Mouse (Mus musculus): ENCODE measurements around the gene Slc7a11. TPM values are rescaled to one million over a fixed set of nuclear protein-coding genes. Genes with fewer than 3 reads are reported as not detected.

Slc7a11 gene
- polyA plus RNA-seq, 1 experiment = 0.39 TPM

- Histone ChIP-seq H3K36me3 (replicated peaks; ENCODE audit: low read length) (no peaks in the 10 kb centered on the region), H3K27me3 (replicated peaks) (no peaks in the 10 kb centered on the region), H3K4me3 (replicated peaks) (no peak overlapping the region), H3K4me1 (no peaks in the 10 kb centered on the region), H3K9me3 (no peaks in the 10 kb centered on the region)
- no peak for TF ChIP-seq FLI1 (IDR thresholded peaks at IDR 0.05; ENCODE audit: low read length)
- no peak for TF ChIP-seq GATA1 (IDR thresholded peaks at IDR 0.05; ENCODE audit: borderline replicate concordance, low read length)
These were observed 459.8 kb downstream of the Slc7a11 start for GRCm38 (mm10) chr3:49983429-49984268.

- Histone ChIP-seq H3K27me3 (replicated peaks) (no peaks in the 10 kb centered on the region), H3K4me3 (replicated peaks) (no peak overlapping the region), H3K9me3 (peaks cover 4% of the 10 kb centered on the region; the same call in 1 of the 2 replicates), H3K4me1 (no peaks in the 10 kb centered on the region), H3K36me3 (replicated peaks; ENCODE audit: low read length) (no peaks in the 10 kb centered on the region)
- TF ChIP-seq GATA1 (IDR thresholded peaks at IDR 0.05; ENCODE audit: borderline replicate concordance, low read length) (no peak), FLI1 (IDR thresholded peaks at IDR 0.05; ENCODE audit: low read length) (no peak)
These were observed 469.4 kb downstream of the Slc7a11 start for GRCm38 (mm10) chr3:49973994-49974393.

GRCm38 (mm10) chr3:49965569-49965968 lies 477.8 kb downstream of the Slc7a11 start:
- no peak for TF ChIP-seq FLI1 (IDR thresholded peaks at IDR 0.05; ENCODE audit: low read length)
- TF ChIP-seq GATA1 (IDR thresholded peaks at IDR 0.05; ENCODE audit: borderline replicate concordance, low read length) = no peak
- Histone ChIP-seq H3K4me1 (no peaks in the 10 kb centered on the region), H3K9me3 (0 out of 2 replicates have a peak, but pooled peaks cover 3% of the 10 kb centered on the region), H3K4me3 (replicated peaks) (no peak overlapping the region), H3K36me3 (replicated peaks; ENCODE audit: low read length) (no peaks in the 10 kb centered on the region), H3K27me3 (replicated peaks) (no peaks in the 10 kb centered on the region)

- Histone ChIP-seq H3K4me1 (no peaks in the 10 kb centered on the region), H3K4me3 (replicated peaks) (no peak overlapping the region), H3K36me3 (replicated peaks; ENCODE audit: low read length) (no peaks in the 10 kb centered on the region), H3K27me3 (replicated peaks) (no peaks in the 10 kb centered on the region), H3K9me3 (no peaks in the 10 kb centered on the region)
- TF ChIP-seq GATA1 (IDR thresholded peaks at IDR 0.05; ENCODE audit: borderline replicate concordance, low read length) = no peak
These were observed 482.8 kb downstream of the Slc7a11 start for GRCm38 (mm10) chr3:49960581-49960980.

- Histone ChIP-seq H3K27me3 (replicated peaks) (no peaks in the 10 kb centered on the region), H3K4me1 (no peaks in the 10 kb centered on the region), H3K36me3 (replicated peaks; ENCODE audit: low read length) (no peaks in the 10 kb centered on the region), H3K4me3 (replicated peaks) (no peak overlapping the region), H3K9me3 (no peaks in the 10 kb centered on the region)
- no peak for TF ChIP-seq GATA1 (IDR thresholded peaks at IDR 0.05; ENCODE audit: borderline replicate concordance, low read length)
- TF ChIP-seq FLI1 (IDR thresholded peaks at IDR 0.05; ENCODE audit: low read length) = no peak
These were observed 496.6 kb downstream of the Slc7a11 start for GRCm38 (mm10) chr3:49946845-49947244.

GRCm38 (mm10) chr3:49944783-49945182 lies 498.6 kb downstream of the Slc7a11 start:
- H3K36me3 ChIP-seq (replicated peaks; ENCODE audit: low read length) = no peaks in the 10 kb centered on the region
- no peak overlapping the region for H3K4me3 ChIP-seq (replicated peaks)
- H3K4me1 ChIP-seq = no peaks in the 10 kb centered on the region
- no peaks in the 10 kb centered on the region for H3K27me3 ChIP-seq (replicated peaks)
- no peaks in the 10 kb centered on the region for H3K9me3 ChIP-seq
- TF ChIP-seq GATA1 (IDR thresholded peaks at IDR 0.05; ENCODE audit: borderline replicate concordance, low read length) = no peak
- no peak for TF ChIP-seq FLI1 (IDR thresholded peaks at IDR 0.05; ENCODE audit: low read length)

GRCm38 (mm10) chr3:49937611-49938010 lies 505.8 kb downstream of the Slc7a11 start:
- Histone ChIP-seq H3K4me1 (no peaks in the 10 kb centered on the region), H3K27me3 (replicated peaks) (no peaks in the 10 kb centered on the region), H3K9me3 (no peaks in the 10 kb centered on the region), H3K4me3 (replicated peaks) (no peak overlapping the region), H3K36me3 (replicated peaks; ENCODE audit: low read length) (no peaks in the 10 kb centered on the region)
- TF ChIP-seq FLI1 (IDR thresholded peaks at IDR 0.05; ENCODE audit: low read length) = no peak
- no peak for TF ChIP-seq GATA1 (IDR thresholded peaks at IDR 0.05; ENCODE audit: borderline replicate concordance, low read length)

- Histone ChIP-seq H3K36me3 (replicated peaks; ENCODE audit: low read length) (no peaks in the 10 kb centered on the region), H3K9me3 (no peaks in the 10 kb centered on the region), H3K27me3 (replicated peaks) (no peaks in the 10 kb centered on the region), H3K4me1 (no peaks in the 10 kb centered on the region), H3K4me3 (replicated peaks) (no peak overlapping the region)
- TF ChIP-seq FLI1 (IDR thresholded peaks at IDR 0.05; ENCODE audit: low read length) (no peak), GATA1 (IDR thresholded peaks at IDR 0.05; ENCODE audit: borderline replicate concordance, low read length) (no peak)
These were observed 513.9 kb downstream of the Slc7a11 start for GRCm38 (mm10) chr3:49929496-49929895.

- no peak for TF ChIP-seq GATA1 (IDR thresholded peaks at IDR 0.05; ENCODE audit: borderline replicate concordance, low read length)
- TF ChIP-seq FLI1 (IDR thresholded peaks at IDR 0.05; ENCODE audit: low read length) = no peak
- no peak overlapping the region for H3K4me3 ChIP-seq (replicated peaks)
- H3K36me3 ChIP-seq (replicated peaks; ENCODE audit: low read length) = no peaks in the 10 kb centered on the region
- H3K27me3 ChIP-seq (replicated peaks) = no peaks in the 10 kb centered on the region
- no peaks in the 10 kb centered on the region for H3K4me1 ChIP-seq
- no peaks in the 10 kb centered on the region for H3K9me3 ChIP-seq
These were observed 514.7 kb downstream of the Slc7a11 start for GRCm38 (mm10) chr3:49928509-49929263.

GRCm38 (mm10) chr3:49913929-49914328 lies 529.5 kb downstream of the Slc7a11 start:
- Histone ChIP-seq H3K27me3 (replicated peaks) (no peaks in the 10 kb centered on the region), H3K4me3 (replicated peaks) (no peak overlapping the region), H3K36me3 (replicated peaks; ENCODE audit: low read length) (no peaks in the 10 kb centered on the region), H3K4me1 (no peaks in the 10 kb centered on the region), H3K9me3 (0 out of 2 replicates have a peak, but pooled peaks cover 5% of the 10 kb centered on the region)
- TF ChIP-seq GATA1 (IDR thresholded peaks at IDR 0.05; ENCODE audit: borderline replicate concordance, low read length) = no peak
- no peak for TF ChIP-seq FLI1 (IDR thresholded peaks at IDR 0.05; ENCODE audit: low read length)

Data from megakaryocyte, embryonic 14.5 days (primary cell).